ENCODE assay signal across 8 mouse cellular contexts in genomic region chr17:33718384-33718881, GRCm38 (mm10). TPM values are rescaled to one million over a fixed set of nuclear protein-coding genes. Genes with fewer than 3 reads are reported as not detected.
DNase-seq lines count a peak whose midpoint lies in the region; ATAC-seq lines count a peak whose summit lies in the region.

TSS of gene March2 (minus strand) at chr17:33718670.

- H3K4me1 ChIP-seq in hindbrain, embryonic 11.5 days (replicated peaks; ENCODE audit: control insufficient read depth, insufficient read depth, low read length): no peaks in the 10 kb centered on the region

- no peaks in the 10 kb centered on the region for H3K27me3 ChIP-seq in hindbrain, embryonic 11.5 days (ENCODE audit: control insufficient read depth, insufficient read depth, low read length)

- H3K9ac ChIP-seq in hindbrain, embryonic 11.5 days (ENCODE audit: low read depth, low read length): peak within 1 kb of the TSS; percentile 80

- no peak within 1 kb of the TSS for H3K27ac ChIP-seq in hindbrain, embryonic 11.5 days (ENCODE audit: low read depth, low read length)

- 1% methylated on average over 46 of the region's 46 CpGs for WGBS in hindbrain, embryonic 11.5 days

- DNase-seq in Muller cell, postnatal 12 days (ENCODE audit: inconsistent ontology term): peak; percentile 98
- DNase-seq in cerebellum, adult 9-11 months: peak; percentile 97
- DNase-seq in frontal cortex, adult 2 months (ENCODE audit: extremely low spot score in 1 of 2, low spot score in 1 of 2): peak; percentile 94 to 96
- peak; percentile 97 for DNase-seq in hindbrain, embryonic 11.5 days (ENCODE audit: low spot score)
- DNase-seq in layer of hippocampus, postnatal 10 days (ENCODE audit: low spot score in 2 of 2): peak; percentile 97
- peak; percentile 99 for DNase-seq in lung, postnatal 10 days
- DNase-seq in ovary, postnatal 36 days (ENCODE audit: low spot score): peak; percentile 97
- DNase-seq in thymus, postnatal 25 days: peak; percentile 97

- peak; percentile 100 for ATAC-seq in hindbrain, embryonic 11.5 days (ENCODE audit: low FRiP score)

- H3K9me3 ChIP-seq in hindbrain, embryonic 11.5 days (ENCODE audit: control insufficient read depth, low read length): no peaks in the 10 kb centered on the region

- peak within 1 kb of the TSS; percentile 72 for H3K4me2 ChIP-seq in hindbrain, embryonic 11.5 days (replicated peaks; ENCODE audit: low read depth, low read length)

- peak within 1 kb of the TSS; percentile 82 for H3K4me3 ChIP-seq in hindbrain, embryonic 11.5 days (ENCODE audit: low read depth, low read length)

- H3K36me3 ChIP-seq in hindbrain, embryonic 11.5 days (ENCODE audit: control insufficient read depth, insufficient read depth, low read length): no peaks in the 10 kb centered on the region

RNA-seq across cellular contexts. Expression of gene March2, which starts in this region (rescaled TPM):
- polyA plus RNA-seq in frontal cortex, adult 2 months (2012; rRNA removed): 104 and 117 TPM in 2 replicates
- polyA plus RNA-seq in hindbrain, embryonic 11.5 days (2014; fragmentation: Nextera tagmentation; extraction: Ambion mirVana): 40.2 and 45.4 TPM in 2 replicates
- total RNA-seq in layer of hippocampus, postnatal 10 days (2021): 10 to 100 TPM; 74.1 to 76.0 TPM
